Mouse (Mus musculus) liver, embryonic 14.5 days (tissue): Measurements from ENCODE around the gene Lhfpl2.

Experiments used
- CTCF ChIP-seq: IDR thresholded peaks from 2 replicates; pipeline ENCODE4 v1.5.1; 2016; ENCODE audit warnings: antibody characterized with exemption, low read depth, control low read depth
- EP300 ChIP-seq: IDR thresholded peaks from 2 replicates; pipeline ENCODE4 v1.6.1; 2016; ENCODE audit warnings: antibody characterized with exemption, low read depth

- TF ChIP-seq CTCF (no peak), EP300 (no peak)
Observed at GRCm38 (mm10) chr13:94062349-94063111, 4.9 kb downstream of the Lhfpl2 start.
